Mouse (Mus musculus) heart, postnatal 0 days (tissue): ENCODE data around the gene Zfp362.

Source experiments
- CTCF ChIP-seq: IDR thresholded peaks from 2 replicates; pipeline ENCODE4 v1.5.1; 2016; ENCODE audit warnings: antibody characterized with exemption, control low read depth, low read depth
- EP300 ChIP-seq: IDR thresholded peaks from 2 replicates; pipeline ENCODE4 v1.6.1; 2016; ENCODE audit warnings: antibody characterized with exemption, low read depth

- TF ChIP-seq CTCF (no peak), EP300 (no peak)
Measured at GRCm38 (mm10) chr4:128795596-128795995, 10.2 kb downstream of the Zfp362 start.
